Mouse (Mus musculus): Measurements from ENCODE around the gene Nr1d2. TPM values are rescaled to one million over a fixed set of nuclear protein-coding genes. Genes with fewer than 3 reads are reported as not detected.

Gene Nr1d2
- polyA plus RNA-seq (2014; fragmentation: Nextera tagmentation; extraction: Ambion mirVana): 6.7 and 7.1 TPM in 2 replicates

DNA sequence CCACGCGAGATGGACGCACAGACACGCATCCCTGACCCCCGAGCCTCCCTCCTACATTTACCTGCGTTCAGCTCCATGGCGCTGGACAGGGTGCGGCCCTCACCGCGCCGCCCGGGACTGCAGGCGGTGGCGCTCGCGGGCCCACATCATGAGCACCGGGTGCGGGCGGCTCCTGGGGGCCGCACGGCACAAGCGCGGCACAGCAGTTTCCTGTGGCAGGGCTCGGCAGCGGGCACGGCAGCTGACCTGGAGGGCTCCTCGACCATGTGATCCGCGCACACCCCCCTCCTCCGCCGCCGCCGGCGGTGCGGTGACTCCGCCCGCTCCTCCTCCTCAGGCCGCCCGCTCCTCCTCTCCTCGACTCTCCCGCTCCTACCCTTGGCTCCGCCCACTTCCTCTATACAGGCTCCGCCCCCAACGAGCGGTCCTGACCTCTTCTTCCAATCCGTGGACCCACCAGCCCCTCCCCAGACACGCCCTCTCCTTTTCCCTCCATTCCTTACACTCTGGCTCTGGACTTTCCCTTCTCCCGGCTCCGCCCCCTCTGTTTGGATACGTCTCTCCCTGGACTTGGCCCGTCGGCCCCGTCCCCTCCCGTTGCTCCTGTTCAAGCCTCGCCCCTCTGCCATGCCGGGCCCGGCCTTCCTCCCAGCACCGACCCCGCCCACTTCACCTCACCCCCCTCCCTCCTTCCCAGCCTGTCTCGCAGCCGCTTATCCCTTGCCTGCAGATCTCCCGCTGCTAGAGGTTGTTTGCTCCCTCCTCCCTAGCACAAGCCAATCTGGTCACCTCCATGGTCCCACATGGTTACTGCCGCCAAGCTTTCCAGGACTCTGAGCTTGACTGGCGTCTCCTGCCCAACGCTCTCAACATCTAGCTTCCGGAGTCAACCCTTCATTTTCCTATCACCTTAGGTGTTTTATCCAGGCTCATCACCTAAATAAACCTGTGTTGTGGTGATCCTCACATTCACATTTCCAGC lies at the start of gene Nr1d2:
Gene Nr1d2, minus strand, starts transcription at position 378 of the 982 bp plus-strand sequence.
- Histone ChIP-seq H3K4me3 (ENCODE audit: low read depth, low read length) (peak within 1 kb of the TSS; percentile 81), H3K9me3 (replicated peaks; ENCODE audit: control insufficient read depth, low read length) (no peaks in the 10 kb centered on the region), H3K4me1 (ENCODE audit: control insufficient read depth, insufficient read depth, low read length) (no peaks in the 10 kb centered on the region), H3K9ac (ENCODE audit: low read length) (peak within 1 kb of the TSS; percentile 65), H3K4me2 (ENCODE audit: low read length) (peak within 1 kb of the TSS; percentile 78), H3K36me3 (ENCODE audit: control insufficient read depth, insufficient read depth, low read length) (no peaks in the 10 kb centered on the region), H3K27me3 (replicated peaks; ENCODE audit: control insufficient read depth, insufficient read depth, low read length) (no peaks in the 10 kb centered on the region), H3K27ac (ENCODE audit: low read depth, low read length) (peak within 1 kb of the TSS; percentile 78)
- 1% methylated on average over 61 of the region's 66 CpGs for WGBS
- DNase-seq (ENCODE audit: low spot score) (peak; percentile 97), ATAC-seq (peak; percentile 87)

DNA sequence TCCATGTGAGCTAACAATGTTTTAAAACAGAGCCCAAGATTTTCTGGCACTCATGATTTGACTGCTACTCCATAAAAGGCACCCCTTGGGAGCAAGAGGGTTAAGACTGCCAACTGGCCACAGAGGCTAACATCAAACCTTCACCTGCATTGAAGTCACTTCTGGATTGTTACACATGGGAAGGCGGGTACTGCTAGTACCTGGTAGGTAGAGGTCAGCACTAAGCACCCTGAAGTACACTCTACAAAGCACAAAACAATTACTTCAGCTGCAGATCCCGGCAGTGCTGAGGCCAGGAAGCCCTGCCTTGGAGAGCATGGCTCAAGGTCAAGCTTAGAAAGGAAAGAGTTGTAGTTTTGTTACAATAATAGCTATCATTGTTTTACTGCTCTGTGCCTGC lies 48.5 kb upstream of the Nr1d2 start:
- Histone ChIP-seq H3K4me1 (ENCODE audit: control insufficient read depth, insufficient read depth, low read length) (no peaks in the 10 kb centered on the region), H3K4me3 (ENCODE audit: low read depth, low read length) (no peak overlapping the region), H3K27ac (ENCODE audit: low read depth, low read length) (no peak overlapping the region), H3K4me2 (ENCODE audit: low read length) (no peak overlapping the region), H3K9me3 (replicated peaks; ENCODE audit: control insufficient read depth, low read length) (no peaks in the 10 kb centered on the region), H3K27me3 (replicated peaks; ENCODE audit: control insufficient read depth, insufficient read depth, low read length) (no peaks in the 10 kb centered on the region), H3K9ac (ENCODE audit: low read length) (no peak overlapping the region), H3K36me3 (ENCODE audit: control insufficient read depth, insufficient read depth, low read length) (0 out of 2 replicates have a peak, but pooled peaks cover 7% of the 10 kb centered on the region)
- no peak for ATAC-seq
- DNase-seq (ENCODE audit: low spot score): no peak
- WGBS: 81% methylated on average over 2 of the region's 2 CpGs

DNA sequence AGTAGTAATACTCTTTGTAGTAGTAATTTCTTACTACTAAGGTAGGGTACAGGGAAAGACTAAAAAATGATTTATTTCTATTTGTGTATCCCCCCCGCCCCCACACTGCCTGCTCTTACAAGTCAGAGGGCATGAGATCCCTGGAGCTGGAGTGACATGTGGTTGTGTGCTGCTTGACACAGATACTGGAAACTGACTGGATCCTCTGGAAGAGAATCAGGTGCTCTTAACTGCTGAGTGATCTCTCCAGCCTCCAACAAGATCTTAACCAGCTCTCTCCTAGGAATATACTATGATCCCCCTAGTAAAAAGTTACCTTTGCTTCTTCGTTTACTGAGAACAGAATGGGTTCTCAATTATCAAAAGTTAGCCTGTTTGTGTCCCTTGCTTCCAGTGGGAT lies 47.5 kb upstream of the Nr1d2 start:
- WGBS: 96% methylated on average over 2 of the region's 2 CpGs
- Histone ChIP-seq H3K9ac (ENCODE audit: low read length) (no peak overlapping the region), H3K27ac (ENCODE audit: low read depth, low read length) (no peak overlapping the region), H3K9me3 (replicated peaks; ENCODE audit: control insufficient read depth, low read length) (no peaks in the 10 kb centered on the region), H3K27me3 (replicated peaks; ENCODE audit: control insufficient read depth, insufficient read depth, low read length) (no peaks in the 10 kb centered on the region), H3K4me2 (ENCODE audit: low read length) (no peak overlapping the region), H3K36me3 (ENCODE audit: control insufficient read depth, insufficient read depth, low read length) (peaks cover 13% of the 10 kb centered on the region; the same call in 1 of the 2 replicates), H3K4me1 (ENCODE audit: control insufficient read depth, insufficient read depth, low read length) (no peaks in the 10 kb centered on the region), H3K4me3 (ENCODE audit: low read depth, low read length) (no peak overlapping the region)
- ATAC-seq (no peak), DNase-seq (ENCODE audit: low spot score) (no peak)

DNA sequence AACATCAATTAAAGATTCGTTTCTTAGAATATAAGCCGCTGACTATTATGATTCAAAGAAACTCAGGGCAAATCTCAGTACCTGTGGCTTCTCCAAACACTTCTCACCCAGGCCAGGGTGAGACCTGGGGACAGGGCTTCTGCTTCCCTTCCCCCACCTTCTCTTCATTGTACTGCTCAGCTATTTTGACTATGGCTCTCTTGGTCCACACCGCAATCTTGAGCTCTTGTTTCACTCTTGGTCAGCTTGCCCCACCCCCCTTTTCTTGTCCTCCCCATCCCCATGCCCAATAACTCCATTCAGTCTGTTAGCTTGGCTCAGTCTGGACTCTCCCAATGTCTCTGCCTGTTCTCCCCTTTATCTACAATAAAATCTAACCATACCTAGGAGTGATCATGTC lies 46.5 kb upstream of the Nr1d2 start:
- ATAC-seq (no peak), DNase-seq (ENCODE audit: low spot score) (no peak)
- no peak overlapping the region for H3K4me3 ChIP-seq (ENCODE audit: low read depth, low read length)
- no peak overlapping the region for H3K27ac ChIP-seq (ENCODE audit: low read depth, low read length)
- H3K4me1 ChIP-seq (ENCODE audit: control insufficient read depth, insufficient read depth, low read length): no peaks in the 10 kb centered on the region
- H3K4me2 ChIP-seq (ENCODE audit: low read length): no peak overlapping the region
- no peaks in the 10 kb centered on the region for H3K27me3 ChIP-seq (replicated peaks; ENCODE audit: control insufficient read depth, insufficient read depth, low read length)
- peaks cover 13% of the 10 kb centered on the region; the same call in 1 of the 2 replicates for H3K36me3 ChIP-seq (ENCODE audit: control insufficient read depth, insufficient read depth, low read length)
- 87% methylated on average over 3 of the region's 3 CpGs for WGBS
- no peak overlapping the region for H3K9ac ChIP-seq (ENCODE audit: low read length)
- no peaks in the 10 kb centered on the region for H3K9me3 ChIP-seq (replicated peaks; ENCODE audit: control insufficient read depth, low read length)

DNA sequence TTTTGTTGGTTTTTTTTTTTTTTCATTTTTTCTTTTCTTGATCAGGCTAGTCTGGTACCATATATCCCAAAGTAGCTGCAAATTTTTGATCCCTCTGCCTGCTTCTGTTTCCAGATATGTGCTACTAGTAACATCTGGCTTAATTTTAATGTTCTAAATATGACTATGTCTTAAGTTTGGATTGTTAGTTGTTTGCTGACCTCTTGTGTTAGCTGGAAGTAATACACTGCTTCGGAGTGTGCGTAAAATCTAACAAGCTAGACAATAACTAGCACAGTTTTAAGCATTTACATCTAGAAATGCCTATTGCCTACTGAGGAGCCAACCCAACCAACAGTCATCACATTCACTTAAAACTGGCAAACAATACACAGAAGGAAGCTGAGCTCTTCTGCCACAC lies 45.7 kb upstream of the Nr1d2 start:
- ATAC-seq (peak; percentile 23; the same call in 1 of the 2 replicates), DNase-seq (ENCODE audit: low spot score) (peak; percentile 45)
- Histone ChIP-seq H3K9me3 (replicated peaks; ENCODE audit: control insufficient read depth, low read length) (no peaks in the 10 kb centered on the region), H3K9ac (ENCODE audit: low read length) (no peak overlapping the region), H3K27ac (ENCODE audit: low read depth, low read length) (no peak overlapping the region), H3K4me2 (ENCODE audit: low read length) (no peak overlapping the region), H3K4me1 (ENCODE audit: control insufficient read depth, insufficient read depth, low read length) (no peaks in the 10 kb centered on the region), H3K4me3 (ENCODE audit: low read depth, low read length) (no peak overlapping the region), H3K27me3 (replicated peaks; ENCODE audit: control insufficient read depth, insufficient read depth, low read length) (no peaks in the 10 kb centered on the region), H3K36me3 (ENCODE audit: control insufficient read depth, insufficient read depth, low read length) (peaks cover 16% of the 10 kb centered on the region)
- WGBS: 82% methylated on average over 2 of the region's 2 CpGs

DNA sequence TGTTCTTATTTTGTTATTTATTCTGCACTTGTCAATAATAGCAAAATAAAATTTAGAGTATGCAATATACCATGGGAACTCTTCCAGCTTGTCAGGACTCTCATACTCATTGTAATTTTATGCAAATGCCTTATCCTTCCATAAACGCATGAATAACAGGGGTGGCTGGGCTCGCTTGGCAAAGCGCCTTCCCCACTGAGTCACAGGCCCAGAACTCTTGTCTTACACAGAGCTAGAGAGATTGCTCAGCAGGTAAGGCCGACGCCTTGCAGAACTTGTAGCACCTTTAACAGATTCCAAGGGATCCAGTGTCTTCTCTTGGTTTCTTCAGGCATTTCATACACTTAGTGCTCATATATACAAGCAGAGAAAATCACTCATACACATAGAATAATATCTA lies 41.4 kb upstream of the Nr1d2 start:
- 73% methylated on average over 5 of the region's 5 CpGs for WGBS
- Histone ChIP-seq H3K4me1 (ENCODE audit: control insufficient read depth, insufficient read depth, low read length) (no peaks in the 10 kb centered on the region), H3K27ac (ENCODE audit: low read depth, low read length) (no peak overlapping the region), H3K4me2 (ENCODE audit: low read length) (no peak overlapping the region), H3K4me3 (ENCODE audit: low read depth, low read length) (no peak overlapping the region), H3K9me3 (replicated peaks; ENCODE audit: control insufficient read depth, low read length) (no peaks in the 10 kb centered on the region), H3K36me3 (ENCODE audit: control insufficient read depth, insufficient read depth, low read length) (peaks cover 37% of the 10 kb centered on the region), H3K9ac (ENCODE audit: low read length) (no peak overlapping the region), H3K27me3 (replicated peaks; ENCODE audit: control insufficient read depth, insufficient read depth, low read length) (no peaks in the 10 kb centered on the region)
- no peak for ATAC-seq
- no peak for DNase-seq (ENCODE audit: low spot score)

DNA sequence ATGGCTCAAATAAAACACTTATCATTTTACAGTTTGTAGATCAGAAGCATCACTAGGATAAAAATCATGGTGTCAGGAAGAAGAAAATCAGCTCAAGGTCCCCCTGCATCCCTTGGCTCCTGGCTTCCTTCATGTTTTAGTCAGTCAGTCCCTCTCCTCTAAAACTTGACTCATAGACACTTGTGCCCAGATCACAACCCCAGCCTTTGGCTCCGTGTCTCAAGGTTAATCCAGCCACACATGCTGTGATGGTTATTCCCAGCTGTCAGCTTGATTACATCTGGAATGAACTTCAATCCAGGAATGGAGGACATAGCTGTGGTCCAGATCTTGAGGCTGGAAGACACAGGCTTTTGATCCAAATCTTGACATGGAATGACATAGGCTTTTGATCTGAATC lies 35.6 kb upstream of the Nr1d2 start:
- 77% methylated on average over 1 of the region's 1 CpGs for WGBS
- no peak overlapping the region for H3K9ac ChIP-seq (ENCODE audit: low read length)
- H3K4me2 ChIP-seq (ENCODE audit: low read length): no peak overlapping the region
- no peaks in the 10 kb centered on the region for H3K27me3 ChIP-seq (replicated peaks; ENCODE audit: control insufficient read depth, insufficient read depth, low read length)
- DNase-seq (ENCODE audit: low spot score): no peak
- ATAC-seq: no peak
- H3K9me3 ChIP-seq (replicated peaks; ENCODE audit: control insufficient read depth, low read length): no peaks in the 10 kb centered on the region
- no peak overlapping the region for H3K27ac ChIP-seq (ENCODE audit: low read depth, low read length)
- H3K36me3 ChIP-seq (ENCODE audit: control insufficient read depth, insufficient read depth, low read length): peaks cover 21% of the 10 kb centered on the region
- no peak overlapping the region for H3K4me3 ChIP-seq (ENCODE audit: low read depth, low read length)
- peaks cover 6% of the 10 kb centered on the region; the same call in 1 of the 2 replicates for H3K4me1 ChIP-seq (ENCODE audit: control insufficient read depth, insufficient read depth, low read length)

DNA sequence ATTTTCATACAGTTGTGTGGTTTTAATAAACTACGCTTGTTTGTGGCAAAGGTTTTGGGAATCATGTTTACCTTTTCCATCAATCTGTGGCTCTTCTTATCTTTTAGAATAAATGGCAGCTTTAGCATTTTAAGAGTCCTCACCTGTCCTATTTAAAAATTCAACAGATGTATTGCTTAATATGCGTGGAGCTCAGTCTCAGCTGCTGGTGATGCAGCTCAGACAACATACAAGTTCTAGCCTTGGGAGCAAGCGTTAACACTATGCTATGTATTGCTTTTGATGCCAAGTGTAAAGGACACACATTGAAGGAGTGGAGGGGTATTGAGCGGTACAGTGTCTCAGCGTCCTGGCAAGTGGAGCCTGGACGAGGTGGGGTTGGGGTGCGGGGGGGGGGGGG lies 32.7 kb upstream of the Nr1d2 start:
- H3K9ac ChIP-seq (ENCODE audit: low read length): peak overlapping the region; percentile 80
- H3K4me3 ChIP-seq (ENCODE audit: low read depth, low read length): peak overlapping the region; percentile 87
- H3K4me2 ChIP-seq (ENCODE audit: low read length): peak overlapping the region; percentile 67
- ATAC-seq (no peak), DNase-seq (ENCODE audit: low spot score) (peak; percentile 20)
- peaks cover 14% of the 10 kb centered on the region; the same call in 1 of the 2 replicates for H3K4me1 ChIP-seq (ENCODE audit: control insufficient read depth, insufficient read depth, low read length)
- H3K36me3 ChIP-seq (ENCODE audit: control insufficient read depth, insufficient read depth, low read length): peaks cover 19% of the 10 kb centered on the region
- H3K27ac ChIP-seq (ENCODE audit: low read depth, low read length): no peak overlapping the region
- no peaks in the 10 kb centered on the region for H3K27me3 ChIP-seq (replicated peaks; ENCODE audit: control insufficient read depth, insufficient read depth, low read length)
- WGBS: 9% methylated on average over 7 of the region's 7 CpGs
- H3K9me3 ChIP-seq (replicated peaks; ENCODE audit: control insufficient read depth, low read length): no peaks in the 10 kb centered on the region
